Mouse (Mus musculus): ENCODE data around the gene Gm49361.

- TF ChIP-seq CTCF (conservative IDR thresholded peaks at IDR 0.05; ENCODE audit: low read length) (no peak), POU5F1 (IDR thresholded peaks at IDR 0.05; ENCODE audit: borderline replicate concordance, low read length) (no peak), NANOG (IDR thresholded peaks at IDR 0.05; ENCODE audit: borderline replicate concordance, low read length) (no peak)
These were observed 473 bp downstream of the Gm49361 start for GRCm38 (mm10) chr14:57745291-57745969.
